Mouse (Mus musculus) limb, embryonic 11.5 days (tissue): ENCODE measurements around the gene Dus3l. TPM values are rescaled to one million over a fixed set of nuclear protein-coding genes. Genes with fewer than 3 reads are reported as not detected.

ENCODE experiments used
- ATAC-seq: fragments of 200-750 bp; cut with Nextera tagmentation; 2 replicates; pipeline ENCODE4 v1.8.0; 2017; ENCODE audit warnings: low read depth; ENCODE audit not compliant: insufficient number of reproducible peaks, low FRiP score, low TSS enrichment
- DNase-seq: peaks from one replicate; pipeline ENCODE4 v3.0.0-alpha.2; 2015; ENCODE audit warnings: low spot score
- H3K27ac ChIP-seq: fragments of 300-500 bp; sonication (generic); replicated peaks from 2 replicates; pipeline ENCODE4 v1.5.1; 2014; ENCODE audit warnings: low read depth, mild to moderate bottlenecking, low read length
- H3K27me3 ChIP-seq: fragments of 300-500 bp; sonication (generic); 2 replicates; pipeline ENCODE4 v1.6.1; 2014; ENCODE audit warnings: mild to moderate bottlenecking, low read length, mixed read lengths; ENCODE audit not compliant: control insufficient read depth, insufficient read depth
- H3K36me3 ChIP-seq: fragments of 300-500 bp; sonication (generic); 2 replicates; pipeline ENCODE4 v1.6.1; 2014; ENCODE audit warnings: mild to moderate bottlenecking, low read length, moderate library complexity, mixed read lengths; ENCODE audit not compliant: control insufficient read depth, insufficient read depth
- H3K4me1 ChIP-seq: fragments of 300-500 bp; sonication (generic); 2 replicates; pipeline ENCODE4 v1.6.1; 2014; ENCODE audit warnings: low read length, mixed read lengths; ENCODE audit not compliant: control insufficient read depth, insufficient read depth
- H3K4me2 ChIP-seq: fragments of 300-500 bp; sonication (generic); 2 replicates; pipeline ENCODE4 v1.6.1; 2014; ENCODE audit warnings: low read depth, mild to moderate bottlenecking, moderate library complexity; ENCODE audit not compliant: severe bottlenecking
- H3K4me3 ChIP-seq: fragments of 300-500 bp; sonication (generic); 2 replicates; pipeline ENCODE4 v1.5.1; 2014; ENCODE audit warnings: low read depth, low read length
- H3K9ac ChIP-seq: fragments of 300-500 bp; sonication (generic); 2 replicates; pipeline ENCODE4 v1.6.1; 2014; ENCODE audit warnings: mild to moderate bottlenecking, low read length
- H3K9me3 ChIP-seq: fragments of 300-500 bp; sonication (generic); 2 replicates; pipeline ENCODE4 v1.6.1; 2016; ENCODE audit warnings: low read length; ENCODE audit not compliant: control insufficient read depth
- WGBS: fragments of 180-500 bp; shearing (Covaris S2); extraction: QIAGEN DNeasy Blood & Tissue Kit; methylation state at CpG from one replicate; pipeline ENCODE4 v1.1.7; 2014; 5-methylcytosine and 5-hydroxymethylcytosine counted together
- polyA plus RNA-seq: library from polyadenylated mRNA; unstranded; fragments of >200 nt; fragmentation: Nextera tagmentation; extraction: Ambion mirVana; gene quantifications from 2 replicates; pipeline ENCODE4 v1.2.1, GENCODE M21; 2014

Dus3l gene
- polyA plus RNA-seq, 1 experiment from 2014 or later = 37.3 TPM

GRCm38 (mm10) chr17:56792588-56792987 is 28.0 kb downstream of the Dus3l start:
- 80% methylated on average over 3 of the region's 3 CpGs for WGBS

GRCm38 (mm10) chr17:56793614-56794319 is 29.2 kb downstream of the Dus3l start:
- DNase-seq (no peak), ATAC-seq (no peak)
- Histone ChIP-seq H3K4me1 (no peaks in the 10 kb centered on the region), H3K27me3 (no peaks in the 10 kb centered on the region), H3K9ac (no peak overlapping the region), H3K4me3 (no peak overlapping the region), H3K27ac (no peak overlapping the region), H3K36me3 (no peaks in the 10 kb centered on the region), H3K4me2 (no peak overlapping the region), H3K9me3 (no peaks in the 10 kb centered on the region)
- WGBS = 70% methylated on average over 6 of the region's 6 CpGs

More at GRCm38 (mm10) chr17:56792588-56792987, 28.0 kb downstream of the Dus3l start:
- Histone ChIP-seq H3K27ac (no peak overlapping the region), H3K4me2 (no peak overlapping the region), H3K27me3 (no peaks in the 10 kb centered on the region), H3K9me3 (no peaks in the 10 kb centered on the region), H3K4me3 (no peak overlapping the region), H3K9ac (no peak overlapping the region), H3K4me1 (no peaks in the 10 kb centered on the region), H3K36me3 (no peaks in the 10 kb centered on the region)
- no peak for DNase-seq
- ATAC-seq = no peak

GRCm38 (mm10) chr17:56799276-56799675 is 34.7 kb downstream of the Dus3l start:
- Histone ChIP-seq H3K4me3 (no peak overlapping the region), H3K27me3 (no peaks in the 10 kb centered on the region), H3K9me3 (no peaks in the 10 kb centered on the region), H3K4me2 (no peak overlapping the region), H3K27ac (no peak overlapping the region), H3K36me3 (no peaks in the 10 kb centered on the region), H3K4me1 (no peaks in the 10 kb centered on the region), H3K9ac (no peak overlapping the region)
- ATAC-seq = no peak
- WGBS = 82% methylated on average over 3 of the region's 3 CpGs
- DNase-seq = no peak

- Histone ChIP-seq H3K4me2 (peak overlapping the region; percentile 1; the same call in 1 of the 2 replicates), H3K27ac (no peak overlapping the region), H3K4me3 (no peak overlapping the region), H3K9me3 (no peaks in the 10 kb centered on the region), H3K4me1 (no peaks in the 10 kb centered on the region), H3K9ac (no peak overlapping the region), H3K27me3 (no peaks in the 10 kb centered on the region), H3K36me3 (no peaks in the 10 kb centered on the region)
- DNase-seq (no peak), ATAC-seq (no peak)
- WGBS = 75% methylated on average over 8 of the region's 8 CpGs
These were observed 37.5 kb downstream of the Dus3l start for GRCm38 (mm10) chr17:56802065-56802464.

- no peak overlapping the region for H3K4me2 ChIP-seq
- no peaks in the 10 kb centered on the region for H3K9me3 ChIP-seq
- H3K27me3 ChIP-seq = 0 out of 2 replicates have a peak, but pooled peaks cover 3% of the 10 kb centered on the region
- no peak overlapping the region for H3K9ac ChIP-seq
- H3K36me3 ChIP-seq = no peaks in the 10 kb centered on the region
- no peak for ATAC-seq
- H3K4me1 ChIP-seq = no peaks in the 10 kb centered on the region; the same call in 1 of the 2 replicates
- no peak overlapping the region for H3K27ac ChIP-seq
- no peak for DNase-seq
- no peak overlapping the region for H3K4me3 ChIP-seq
- 87% methylated on average over 5 of the region's 5 CpGs for WGBS
These were observed 40.4 kb downstream of the Dus3l start for GRCm38 (mm10) chr17:56804952-56805351.

- Histone ChIP-seq H3K27ac (no peak overlapping the region), H3K4me2 (no peak overlapping the region), H3K36me3 (no peaks in the 10 kb centered on the region), H3K27me3 (0 out of 2 replicates have a peak, but pooled peaks cover 3% of the 10 kb centered on the region), H3K9me3 (no peaks in the 10 kb centered on the region), H3K9ac (no peak overlapping the region), H3K4me1 (no peaks in the 10 kb centered on the region; the same call in 1 of the 2 replicates), H3K4me3 (no peak overlapping the region)
- ATAC-seq = no peak
- WGBS = 86% methylated on average over 1 of the region's 1 CpGs
- no peak for DNase-seq
These were observed 41.2 kb downstream of the Dus3l start for GRCm38 (mm10) chr17:56805784-56806183.

- no peak overlapping the region for H3K27ac ChIP-seq
- H3K9ac ChIP-seq = no peak overlapping the region
- no peaks in the 10 kb centered on the region for H3K9me3 ChIP-seq
- no peak overlapping the region for H3K4me2 ChIP-seq
- no peak overlapping the region for H3K4me3 ChIP-seq
- H3K4me1 ChIP-seq = no peaks in the 10 kb centered on the region; the same call in 1 of the 2 replicates
- ATAC-seq = peak; percentile 59; the same call in 1 of the 2 replicates
- no peaks in the 10 kb centered on the region for H3K36me3 ChIP-seq
- 0 out of 2 replicates have a peak, but pooled peaks cover 3% of the 10 kb centered on the region for H3K27me3 ChIP-seq
- peak; percentile 84 for DNase-seq
- WGBS = 12% methylated on average over 9 of the region's 9 CpGs
These were observed 44.0 kb downstream of the Dus3l start for GRCm38 (mm10) chr17:56808518-56808917.

GRCm38 (mm10) chr17:56810245-56810644 is 45.7 kb downstream of the Dus3l start:
- H3K4me1 ChIP-seq = no peaks in the 10 kb centered on the region; the same call in 1 of the 2 replicates
- H3K4me3 ChIP-seq = no peak overlapping the region
- H3K36me3 ChIP-seq = no peaks in the 10 kb centered on the region
- H3K27ac ChIP-seq = 0 out of 2 replicates have a peak overlapping the region, but pooled peaks have one; percentile 4
- no peak overlapping the region for H3K4me2 ChIP-seq
- H3K9ac ChIP-seq = no peak overlapping the region
- no peaks in the 10 kb centered on the region for H3K9me3 ChIP-seq
- 0 out of 2 replicates have a peak, but pooled peaks cover 3% of the 10 kb centered on the region for H3K27me3 ChIP-seq
- ATAC-seq (0 out of 2 replicates have a peak, but pooled peaks have one; percentile 28), DNase-seq (peak; percentile 59)
- 6% methylated on average over 3 of the region's 3 CpGs for WGBS
